Mouse (Mus musculus) kidney, postnatal 10 days (tissue): ENCODE data around the gene Aldh16a1.
"Not testable (repeated sequence)": the region's sequence is repeated elsewhere in the genome, so short reads cannot be mapped to it uniquely, and the experiment has no call there.

Source experiments
- DNase-seq: peaks from one replicate; pipeline ENCODE4 v3.0.0; 2021; ENCODE audit warnings: mixed read lengths

Gene Aldh16a1

DNA sequence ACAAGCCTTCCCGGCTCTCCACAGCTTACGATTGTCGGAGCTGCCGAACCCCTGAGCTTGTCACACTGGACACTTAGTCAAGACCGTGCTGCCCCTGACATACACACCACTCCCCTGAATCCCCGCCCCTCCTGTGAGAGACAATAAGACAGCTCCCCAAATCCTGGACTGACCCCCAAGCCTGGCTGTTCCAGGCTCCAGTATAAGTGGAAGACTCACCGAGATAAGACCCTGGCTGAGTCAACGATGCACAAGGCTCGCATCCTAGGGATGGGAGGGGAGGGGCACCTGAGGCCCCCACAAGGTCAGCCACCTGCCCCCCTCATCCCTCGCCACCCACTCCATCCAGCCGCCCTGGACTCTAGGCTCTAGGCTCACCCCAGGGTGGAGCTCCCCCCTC lies 22.5 kb downstream of the Aldh16a1 start:
- no peak for DNase-seq

DNA sequence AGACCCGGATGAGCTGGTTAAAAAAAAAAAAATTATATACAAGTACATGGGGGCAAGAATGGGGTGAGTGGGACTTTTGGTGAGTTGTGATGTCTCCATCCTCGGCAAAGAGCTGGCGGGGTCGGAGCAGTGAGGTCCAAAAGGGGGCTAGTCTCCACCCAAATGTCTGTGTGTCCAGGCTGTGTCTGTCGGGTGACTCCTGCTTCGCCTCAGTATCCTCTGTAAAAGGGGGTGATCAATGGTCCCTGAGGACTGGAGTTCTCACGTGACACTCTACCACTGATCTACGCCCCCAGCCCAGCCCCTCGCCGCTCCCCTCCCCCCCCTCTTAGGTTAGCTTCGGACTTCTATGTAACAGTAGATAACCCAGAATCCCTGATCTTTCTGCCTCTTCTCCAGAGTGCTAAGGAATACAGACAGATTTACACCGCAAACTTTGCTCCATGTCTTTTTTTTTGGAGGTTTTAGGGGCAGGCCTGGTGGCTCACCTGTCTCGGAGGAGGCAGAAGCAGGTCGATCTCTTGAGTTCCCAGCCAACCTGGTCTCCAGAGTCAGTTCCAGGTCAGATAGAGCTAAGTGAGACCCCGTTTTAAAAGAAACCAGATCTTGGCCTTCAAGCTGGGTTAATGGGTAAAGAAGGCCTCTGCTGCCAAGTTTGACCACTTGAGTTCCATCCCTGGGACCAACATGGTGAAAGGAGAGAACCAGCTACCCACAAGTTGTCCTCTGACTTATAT lies 24.4 kb downstream of the Aldh16a1 start:
- no peak for DNase-seq

DNA sequence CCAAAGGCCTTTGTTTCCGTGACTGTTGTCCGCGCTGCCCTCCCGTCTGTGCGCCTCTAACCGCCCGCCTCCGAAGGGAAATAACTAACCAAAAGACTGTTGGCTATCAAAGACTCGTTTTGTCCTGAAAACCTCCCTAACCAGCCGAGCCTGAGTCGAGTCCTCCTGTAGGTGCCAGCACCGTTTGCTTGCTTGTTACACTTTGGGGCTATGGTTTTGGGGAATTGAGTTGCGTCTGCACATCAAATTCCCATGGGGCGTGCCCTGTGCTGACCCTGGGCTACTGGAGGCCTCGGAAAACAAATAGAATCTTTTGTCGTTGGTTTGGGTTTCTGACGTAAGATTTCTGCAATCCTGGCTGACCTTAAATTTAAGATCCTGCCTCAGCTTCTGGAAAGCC lies 25.1 kb downstream of the Aldh16a1 start:
- DNase-seq, result peak; percentile 77

DNA sequence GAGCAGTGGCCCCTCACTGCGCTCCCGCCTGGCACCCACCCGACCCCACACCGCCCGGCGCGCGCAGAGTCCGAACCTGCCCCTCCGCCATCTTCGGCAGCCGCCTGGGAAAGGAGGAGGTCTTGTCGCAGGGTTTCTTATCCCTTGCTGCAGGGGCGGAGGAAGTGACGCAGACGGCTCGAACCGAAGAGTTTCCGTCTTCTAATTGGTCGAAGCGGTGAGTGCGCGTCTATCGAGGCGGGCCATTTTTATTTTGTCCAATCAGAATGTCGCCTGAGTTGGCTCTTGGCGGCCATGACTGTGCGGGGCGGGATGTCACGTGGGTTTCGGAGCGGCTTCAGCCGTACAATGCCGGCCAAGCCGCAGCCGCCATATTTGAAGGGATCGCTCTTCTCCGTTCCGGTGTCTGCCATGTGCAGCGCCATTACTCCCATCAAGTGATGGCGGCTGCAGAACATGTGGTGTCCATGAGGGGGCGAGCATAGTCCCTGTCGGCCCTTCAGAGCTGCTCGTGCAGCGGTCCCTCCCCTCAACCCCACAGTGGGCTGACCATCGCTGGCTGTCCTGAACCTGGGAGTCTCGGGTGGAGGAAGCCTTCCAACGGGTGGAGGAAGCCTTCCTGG lies 25.6 kb downstream of the Aldh16a1 start, which contains the start of gene Rpl13a:
Rpl13a (minus strand) TSS at position 138 of the 623 bp plus-strand sequence.
- peak; percentile 99 for DNase-seq

DNA sequence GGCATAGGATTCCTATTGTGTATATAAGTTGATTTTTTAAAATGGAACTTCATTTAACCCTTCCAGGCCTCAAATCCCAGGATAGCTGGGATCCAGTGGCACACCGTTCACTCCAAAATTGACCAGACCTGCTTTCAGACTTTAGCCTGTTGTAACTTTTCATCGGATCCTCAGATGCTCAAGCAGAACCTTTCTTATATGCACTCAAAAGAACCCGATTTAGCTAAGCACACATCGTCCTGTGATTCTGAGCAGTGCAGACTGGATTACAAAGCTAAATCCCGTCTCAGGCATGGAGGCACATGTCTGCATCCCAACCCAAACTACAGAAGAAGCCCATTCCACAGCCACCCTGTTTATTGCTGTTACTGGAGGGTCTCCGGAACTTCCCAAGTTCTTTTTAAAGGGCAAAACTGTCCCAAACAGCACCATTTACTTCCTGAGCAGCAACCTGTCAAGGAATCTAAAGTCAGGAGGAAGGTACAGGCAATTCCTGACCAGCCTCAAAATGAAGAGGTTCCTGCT lies 26.6 kb downstream of the Aldh16a1 start:
- DNase-seq, result no peak

DNA sequence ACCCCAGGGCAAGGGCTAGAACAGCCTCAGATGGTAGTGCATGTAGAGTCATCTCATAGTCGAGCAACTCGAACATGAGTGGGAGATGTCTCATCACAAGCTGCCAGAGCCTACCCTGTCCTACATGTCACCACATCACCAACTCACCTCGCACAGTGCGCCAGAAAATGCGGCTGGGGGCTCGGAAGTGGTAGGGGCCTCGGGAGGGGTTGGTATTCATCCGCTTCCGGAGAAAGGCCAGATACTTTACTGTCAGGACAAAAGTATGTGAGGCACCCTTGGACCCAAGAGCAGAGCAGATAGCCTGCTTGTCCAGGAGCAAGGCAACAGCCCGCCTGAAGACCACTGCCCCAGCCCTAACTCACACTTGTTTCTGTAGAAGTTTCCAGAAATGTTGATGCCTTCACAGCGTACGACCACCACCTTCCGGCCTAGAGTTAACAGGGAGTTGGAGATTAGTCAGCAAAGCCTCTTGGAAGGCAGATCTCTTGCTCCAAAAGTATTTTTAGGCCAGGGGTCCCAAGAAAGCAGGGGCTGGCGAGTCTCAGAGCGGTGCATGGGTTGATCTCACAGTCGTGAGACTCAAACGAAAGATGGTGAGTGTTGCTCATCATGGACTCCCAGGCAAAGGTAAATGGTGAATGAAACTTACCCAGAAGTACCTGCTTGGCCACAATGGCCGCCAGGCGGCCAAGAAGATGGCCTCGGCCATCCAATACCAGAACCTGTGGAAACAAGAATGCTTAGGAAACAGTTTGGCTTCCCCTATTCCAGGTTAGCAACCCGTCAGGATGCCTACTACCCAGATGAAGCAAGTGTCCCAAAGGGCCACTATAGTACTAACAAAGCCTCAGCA lies 27.3 kb downstream of the Aldh16a1 start:
- DNase-seq, result no peak

DNA sequence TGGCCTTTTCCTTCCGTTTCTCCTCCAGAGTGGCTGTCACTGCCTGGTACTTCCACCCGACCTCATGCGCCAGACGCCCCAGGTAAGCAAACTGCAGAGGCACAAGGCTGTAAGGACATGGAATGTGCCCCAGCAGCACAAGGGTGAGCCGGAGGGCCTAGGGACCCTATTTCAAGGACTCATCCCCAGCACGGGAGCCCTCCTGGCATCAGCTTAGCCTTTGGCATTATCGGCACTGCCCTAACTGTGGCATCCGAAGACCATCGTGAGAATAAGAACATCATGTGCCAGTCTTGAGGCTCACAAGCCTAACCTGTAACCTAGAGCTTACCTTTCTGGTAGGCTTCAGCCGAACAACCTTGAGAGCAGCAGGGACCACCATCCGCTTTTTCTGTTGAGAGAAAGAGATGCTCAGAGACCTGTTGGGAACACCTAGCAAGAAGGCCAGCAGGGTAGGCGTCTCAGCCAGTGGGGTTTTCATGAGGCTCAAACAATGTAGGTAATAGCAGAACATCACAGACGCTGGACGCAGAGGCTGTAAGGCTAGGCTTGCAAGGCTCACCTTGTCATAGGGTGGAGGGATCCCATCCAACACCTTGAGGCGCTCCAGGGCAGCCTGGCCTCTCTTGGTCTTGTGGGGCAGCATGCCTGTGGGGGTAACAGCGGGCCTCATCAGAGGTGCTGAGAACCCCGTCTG lies 28.1 kb downstream of the Aldh16a1 start:
- DNase-seq, result no peak

DNA sequence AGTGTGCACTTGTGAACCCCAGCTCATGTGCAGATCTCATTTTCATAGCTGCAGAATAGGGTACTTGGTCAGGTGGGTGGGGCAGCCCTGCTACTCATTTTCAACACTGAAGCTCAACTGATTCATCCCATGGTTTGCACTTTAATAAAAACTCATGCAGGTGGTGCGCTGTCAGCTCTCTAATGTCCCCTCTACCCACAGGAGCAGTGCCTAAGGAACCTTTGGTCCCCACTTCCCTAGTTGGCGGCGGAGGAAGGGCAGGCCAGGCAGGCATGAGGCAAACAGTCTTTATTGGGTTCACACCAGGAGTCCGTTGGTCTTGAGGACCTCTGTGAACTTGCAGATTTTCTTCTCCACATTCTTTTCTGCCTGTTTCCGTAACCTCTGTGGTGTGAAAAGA lies 28.7 kb downstream of the Aldh16a1 start:
- DNase-seq, result not testable (repeated sequence)

DNA sequence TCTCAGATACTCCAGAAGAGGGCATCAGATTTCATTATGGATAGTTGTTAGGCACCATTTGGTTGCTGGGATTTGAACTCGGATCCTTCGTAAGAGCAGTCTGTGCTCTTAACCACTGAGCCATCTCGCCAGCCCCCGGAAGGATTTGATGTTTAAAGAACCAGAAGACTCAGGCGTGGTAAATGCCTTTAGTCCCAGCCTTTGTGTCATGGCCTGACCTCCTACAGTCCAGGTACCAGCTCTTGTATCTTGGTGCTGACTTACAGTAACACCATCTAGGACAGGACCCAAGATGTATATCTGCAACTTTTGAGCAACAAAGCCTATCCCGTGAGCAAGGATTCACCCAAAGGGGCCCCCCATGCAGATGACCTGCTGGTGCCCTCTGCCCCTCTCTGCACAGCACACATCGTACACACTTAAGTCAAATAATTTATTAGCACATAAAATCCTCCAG lies 29.2 kb downstream of the Aldh16a1 start:
- no peak for DNase-seq

DNA sequence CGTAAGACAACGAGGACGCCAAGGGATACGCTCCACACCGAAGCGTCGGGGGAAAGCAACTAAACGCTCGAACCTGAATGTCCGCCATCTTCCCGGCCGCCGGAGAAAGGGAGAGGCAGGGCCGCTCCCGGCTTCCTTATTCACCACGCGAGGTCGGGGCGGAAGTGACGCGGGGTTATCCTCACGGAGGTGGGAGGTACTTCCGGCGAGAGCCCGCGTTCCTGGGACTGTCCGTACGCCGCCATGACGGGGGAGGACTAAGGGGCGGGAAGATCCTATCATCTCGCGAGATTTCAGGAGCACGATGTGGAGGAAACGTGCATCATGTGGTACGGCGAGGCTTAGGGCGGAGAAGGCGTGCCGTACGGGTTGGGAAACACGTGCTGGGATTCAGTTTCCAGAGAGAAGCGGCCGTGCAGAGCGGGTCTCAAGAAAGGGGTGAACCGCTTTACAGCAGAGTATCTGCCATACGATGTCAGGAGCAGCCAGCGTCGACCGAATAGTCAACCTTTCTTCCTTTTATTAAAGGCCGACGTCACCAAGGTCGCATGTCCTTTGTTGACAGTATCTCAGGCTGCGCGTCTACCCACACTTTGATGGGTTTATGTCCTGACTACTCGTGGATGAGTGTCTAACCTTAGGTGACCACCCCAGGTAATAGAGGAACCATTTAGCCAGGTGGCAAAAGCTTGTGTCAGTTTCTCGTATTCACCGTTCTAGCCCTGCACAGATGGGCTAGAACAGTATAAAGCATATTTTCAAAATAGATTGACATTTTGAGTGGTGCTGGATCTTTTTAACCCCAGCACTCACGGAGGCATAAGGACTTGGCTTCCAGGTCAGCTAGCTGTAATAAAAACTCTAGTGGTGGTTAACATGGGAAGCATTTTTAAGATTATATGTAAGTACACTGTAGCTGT lies 29.9 kb downstream of the Aldh16a1 start, which contains the start of gene Rps11:
Rps11 (minus strand) TSS at position 216 of the 920 bp plus-strand sequence.
- peak; percentile 99 for DNase-seq

DNA sequence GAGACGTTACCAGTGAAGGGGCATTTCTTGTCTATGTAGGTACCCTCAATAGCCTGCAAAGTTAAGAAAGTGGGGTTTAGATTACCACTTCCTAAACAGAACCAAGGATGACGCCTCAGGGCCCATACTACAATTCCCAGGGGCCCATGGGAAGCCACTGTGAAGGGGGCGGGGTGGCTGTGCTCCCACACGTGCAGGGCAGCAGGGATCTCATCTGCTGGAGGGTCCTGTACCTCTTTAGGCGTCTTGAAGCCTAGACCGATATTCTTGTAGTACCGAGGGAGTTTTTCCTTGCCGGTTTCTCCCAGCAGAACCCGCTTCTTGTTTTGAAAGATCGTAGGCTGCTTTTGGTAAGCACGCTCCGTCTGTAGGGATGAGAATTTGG lies 31.2 kb downstream of the Aldh16a1 start:
- peak; percentile 67 for DNase-seq

DNA sequence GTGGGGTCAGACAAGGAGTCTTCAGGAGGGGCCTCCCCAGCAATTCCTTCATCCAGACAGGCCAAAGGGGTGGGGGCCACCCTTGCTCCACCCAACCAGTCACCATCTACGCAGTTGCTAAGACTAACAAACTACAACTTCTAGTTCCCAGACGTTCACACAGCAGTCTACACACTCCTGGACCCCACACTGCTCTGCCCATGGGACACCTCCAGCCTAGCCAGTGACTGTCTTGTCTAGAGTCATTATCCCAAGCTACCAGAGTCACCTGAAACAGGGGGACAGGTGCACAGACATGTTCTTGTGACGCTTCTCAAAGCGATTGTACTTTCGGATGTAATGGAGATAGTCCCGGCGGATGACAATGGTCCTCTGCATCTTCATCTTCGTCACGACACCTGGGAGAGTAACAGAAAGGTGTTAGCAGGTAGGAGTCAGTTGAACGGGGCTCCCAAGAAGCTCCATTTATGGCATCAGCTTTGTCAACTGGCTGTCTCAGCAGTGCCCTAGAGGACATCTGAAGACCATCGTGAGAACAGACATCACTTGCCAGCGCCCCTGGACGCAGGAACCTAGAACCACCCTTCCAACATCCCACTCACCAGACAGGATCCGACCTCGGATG lies 31.7 kb downstream of the Aldh16a1 start:
- no peak for DNase-seq

DNA sequence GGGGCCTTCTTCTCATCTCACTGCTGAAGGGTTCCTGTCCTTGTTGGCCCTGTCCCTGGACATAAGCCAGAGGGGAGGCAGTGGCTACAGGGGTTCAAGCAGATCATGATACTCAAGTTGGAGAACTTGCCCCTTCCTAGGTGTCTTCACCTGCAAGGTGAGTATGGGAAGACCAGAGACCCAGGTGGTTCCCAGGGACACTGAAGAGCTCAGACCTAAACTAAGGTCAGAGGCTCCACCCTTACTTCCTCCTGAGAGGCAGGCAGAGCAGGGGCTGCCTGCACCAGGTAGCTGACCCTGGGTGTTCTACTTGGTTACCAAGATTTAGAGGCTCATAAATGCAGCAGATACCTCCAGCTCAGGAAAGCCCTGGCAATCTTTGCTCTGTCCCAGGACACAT lies 32.4 kb downstream of the Aldh16a1 start:
- no peak for DNase-seq

DNA sequence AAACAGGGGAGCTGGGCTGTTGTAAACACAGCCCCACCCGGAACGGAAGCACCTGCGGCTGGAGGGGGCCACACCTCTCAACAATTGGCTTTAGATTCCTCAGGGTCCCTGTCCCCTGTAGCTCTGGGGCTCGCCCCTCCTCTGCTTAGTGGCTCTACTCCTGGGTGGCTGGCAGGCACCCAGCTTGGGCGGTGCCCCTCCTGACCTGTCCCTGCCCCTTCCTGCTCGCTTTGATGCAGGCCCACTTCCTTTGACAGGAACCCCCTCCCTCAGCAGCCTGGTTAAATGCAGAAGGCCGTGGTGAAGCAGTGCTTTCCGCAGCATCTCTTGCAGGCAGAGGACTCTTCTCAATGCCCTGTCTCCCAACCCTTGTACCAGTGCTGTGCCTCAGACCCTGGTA lies 33.0 kb downstream of the Aldh16a1 start:
- DNase-seq, result peak; percentile 79

DNA sequence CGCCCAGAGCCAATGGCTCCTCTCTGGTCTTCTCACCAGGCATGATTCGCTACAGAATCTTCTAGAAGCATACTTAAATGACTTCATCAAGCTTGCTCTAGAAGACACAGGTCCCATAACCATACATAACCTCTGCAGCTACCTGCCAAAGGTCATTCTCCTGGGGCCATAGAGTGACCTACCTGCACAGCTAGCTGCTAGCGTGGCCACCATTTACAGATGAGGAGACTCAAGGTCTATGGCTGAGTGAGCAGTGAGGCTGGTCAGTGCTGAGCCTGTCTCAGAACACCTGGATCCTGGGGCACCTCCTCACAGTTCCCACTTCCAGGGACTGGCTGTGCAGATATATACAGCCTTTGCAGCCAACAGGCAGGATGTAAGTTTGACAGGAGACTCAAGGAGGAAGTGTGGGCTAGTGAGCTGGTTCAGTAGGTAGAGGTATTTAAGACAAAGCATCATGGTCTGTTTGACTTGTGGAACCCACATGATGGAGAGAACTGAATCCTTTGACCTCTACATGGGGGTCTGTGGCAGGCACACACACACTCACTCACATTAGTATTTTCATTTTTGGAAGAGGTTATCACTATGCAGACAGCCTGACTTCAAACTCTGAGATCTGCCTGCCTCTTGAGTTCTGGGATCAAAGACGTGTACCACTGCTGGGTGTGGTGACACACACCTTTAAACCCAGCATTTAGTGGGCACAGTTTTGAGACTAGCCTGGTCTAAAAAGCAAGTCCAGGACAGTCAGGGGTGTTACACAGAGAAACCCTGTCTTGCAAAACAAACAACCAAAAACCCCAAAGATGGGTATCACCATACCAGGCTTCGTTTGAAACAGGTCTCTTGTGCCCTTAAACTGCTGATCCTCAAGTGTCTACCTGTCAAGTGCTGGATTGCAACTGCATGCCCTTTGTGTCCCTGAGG lies 34.3 kb downstream of the Aldh16a1 start:
- no peak for DNase-seq

DNA sequence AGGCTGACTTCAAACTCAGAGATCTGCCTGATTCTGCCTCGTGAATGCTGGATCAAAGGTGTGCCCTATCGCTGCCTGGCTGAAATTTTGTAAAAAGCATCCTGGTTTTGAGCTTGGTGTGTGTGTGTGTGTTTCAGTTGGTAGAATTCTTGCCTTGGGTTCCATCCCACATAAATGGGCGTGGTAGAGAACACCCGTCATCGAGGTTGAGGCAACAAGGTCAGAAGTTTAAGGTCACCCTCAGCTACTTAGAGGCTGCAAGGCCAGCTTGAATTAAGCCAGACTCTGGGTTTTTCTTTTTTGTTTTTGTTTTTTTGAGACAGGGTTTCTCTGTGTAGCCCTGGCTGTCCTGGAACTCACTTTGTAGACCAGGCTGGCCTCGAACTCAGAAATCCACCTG lies 36.0 kb downstream of the Aldh16a1 start:
- DNase-seq, result no peak

DNA sequence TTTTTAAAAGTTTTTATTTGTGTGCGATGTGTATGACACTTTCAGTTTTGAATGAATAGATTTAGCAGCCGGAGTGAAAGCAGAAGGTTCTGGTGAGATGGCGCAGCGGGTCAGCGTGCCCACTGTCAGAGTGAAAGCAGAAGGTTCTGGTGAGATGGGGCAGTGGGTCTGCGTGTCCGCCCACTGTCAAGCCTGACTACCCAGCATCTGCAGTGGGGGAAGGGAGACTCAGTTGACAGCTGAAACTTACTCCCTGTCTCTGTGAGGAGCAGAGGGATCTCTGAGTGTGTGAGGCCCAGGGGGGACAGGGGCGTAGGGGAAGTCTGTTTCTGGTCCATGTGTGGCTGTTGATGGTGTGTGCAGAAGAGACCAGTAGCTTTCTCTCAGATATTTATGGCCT lies 36.8 kb downstream of the Aldh16a1 start:
- no peak for DNase-seq

DNA sequence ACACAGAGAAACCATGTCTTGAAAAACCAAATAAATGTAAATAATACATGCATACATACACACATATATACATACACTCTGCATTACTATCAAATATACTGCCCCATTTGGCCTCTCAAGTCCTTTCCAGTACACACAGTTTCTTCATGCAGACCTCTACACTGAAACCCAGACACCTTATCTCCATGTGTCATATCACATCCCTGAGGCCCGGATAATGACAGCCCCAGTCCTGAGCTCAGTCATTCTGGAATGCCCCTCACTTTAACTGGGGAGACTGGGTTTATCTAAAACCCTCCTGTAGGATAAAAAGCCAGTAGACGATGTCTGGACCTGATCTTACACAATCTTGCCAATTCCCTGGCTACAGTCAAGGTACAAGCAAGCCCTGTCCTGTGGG lies 40.9 kb downstream of the Aldh16a1 start:
- no peak for DNase-seq

DNA sequence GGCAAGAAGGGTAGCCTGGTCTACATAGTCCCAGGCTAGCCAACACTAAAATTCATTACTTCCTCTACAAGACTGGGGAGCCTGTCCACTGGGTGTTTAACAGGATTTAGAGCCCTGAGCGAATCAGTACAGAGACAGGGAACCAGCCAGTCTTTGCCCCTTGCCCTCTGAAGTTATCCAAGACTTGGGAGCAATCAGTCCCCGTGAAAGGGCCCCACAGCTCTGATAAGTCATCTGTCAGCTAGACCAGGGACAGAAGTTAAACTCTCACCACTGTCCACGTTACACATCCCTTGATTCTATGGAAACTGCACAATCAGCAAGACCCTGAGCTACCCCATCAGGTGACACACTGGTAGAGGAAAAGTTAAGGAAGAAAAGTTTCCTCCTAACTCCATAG lies 41.9 kb downstream of the Aldh16a1 start:
- DNase-seq, result no peak

DNA sequence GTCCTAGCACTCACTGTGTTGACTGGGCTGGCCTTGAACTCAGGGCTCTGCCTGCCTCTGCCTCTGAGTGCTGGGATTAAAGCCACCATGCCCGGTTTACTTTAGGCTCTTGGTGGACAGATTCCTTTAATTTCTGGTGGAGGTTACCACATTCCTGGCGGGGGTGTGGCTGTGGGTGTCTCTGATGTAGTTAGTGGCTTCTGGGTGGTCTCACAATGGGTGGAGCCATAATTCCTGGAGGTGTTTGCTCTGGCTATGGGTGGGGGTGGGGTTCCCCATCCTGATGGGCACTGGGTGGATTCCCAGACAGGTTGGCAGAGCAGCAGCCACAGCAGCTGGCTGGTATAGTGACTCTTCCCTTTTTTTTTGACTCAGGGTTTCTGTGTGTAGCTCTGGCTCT lies 42.4 kb downstream of the Aldh16a1 start:
- no peak for DNase-seq
